Mouse (Mus musculus) macrophage (primary cell): ENCODE results near the gene Slc41a3. TPM values are rescaled to one million over a fixed set of nuclear protein-coding genes. Genes with fewer than 3 reads are reported as not detected.

ENCODE experiments used
- H3K27ac ChIP-seq: fragments of 350-480 bp; formaldehyde crosslinking; 2 replicates; pipeline ENCODE4 v1.9.0; 2021
- H3K36me3 ChIP-seq: fragments of 350-480 bp; formaldehyde crosslinking; 2 replicates; pipeline ENCODE4 v1.9.0; 2021; ENCODE audit errors: inconsistent target
- H3K4me3 ChIP-seq: fragments of 350-480 bp; formaldehyde crosslinking; 2 replicates; pipeline ENCODE4 v1.9.0; 2021; ENCODE audit errors: inconsistent target
- H3K79me2 ChIP-seq: fragments of 350-480 bp; formaldehyde crosslinking; 2 replicates; pipeline ENCODE4 v1.9.0; 2021; ENCODE audit errors: inconsistent target
- WGBS: methylation state at CpG from one replicate; pipeline ENCODE4 v1.1.7; 2026; ENCODE audit warnings: inconsistent platforms; ENCODE audit not compliant: missing documents; 5-methylcytosine and 5-hydroxymethylcytosine counted together
- polyA plus RNA-seq: library from polyadenylated mRNA; stranded (reverse); fragments of 250-400 nt; gene quantifications from 3 replicates; pipeline ENCODE4 v1.2.4, GENCODE M21; 2018; ENCODE audit warnings: inconsistent platforms

The Slc41a3 gene
- polyA plus RNA-seq, 1 experiment from 2014 or later, result 11.2 TPM

- H3K27ac ChIP-seq, result no peak overlapping the region
- no peaks in the 10 kb centered on the region for H3K36me3 ChIP-seq
- no peaks in the 10 kb centered on the region for H3K79me2 ChIP-seq
- no peak overlapping the region for H3K4me3 ChIP-seq
- 66% methylated on average over 3 of the region's 3 CpGs for WGBS
These were observed 29.2 kb upstream of the Slc41a3 start for GRCm38 (mm10) chr6:90575261-90575715.

GRCm38 (mm10) chr6:90578174-90578573 is 26.4 kb upstream of the Slc41a3 start:
- Histone ChIP-seq H3K27ac (no peak overlapping the region), H3K79me2 (no peaks in the 10 kb centered on the region), H3K36me3 (no peaks in the 10 kb centered on the region), H3K4me3 (no peak overlapping the region)
- 88% methylated on average over 3 of the region's 3 CpGs for WGBS

DNA sequence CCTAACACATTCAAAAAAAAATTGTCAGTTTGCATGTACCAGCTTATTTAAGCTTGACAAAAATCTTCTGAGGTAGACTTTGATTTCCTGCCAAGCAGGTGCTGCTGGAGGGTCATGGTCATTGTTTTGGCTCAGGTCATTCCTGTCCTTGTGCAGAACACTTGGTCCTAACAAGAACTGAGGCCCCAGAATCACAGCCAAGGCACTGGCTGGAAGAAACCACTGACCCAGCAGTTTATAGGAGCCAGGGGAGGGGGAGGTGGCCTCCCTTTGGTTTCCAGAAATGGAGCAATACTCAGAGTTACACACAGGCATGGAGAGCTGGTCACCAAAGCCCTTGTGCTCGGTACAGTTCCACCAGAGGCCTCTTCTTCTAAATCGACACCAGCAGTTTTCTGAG is 22.2 kb upstream of the Slc41a3 start:
- 86% methylated on average over 2 of the region's 2 CpGs for WGBS
- no peak overlapping the region for H3K27ac ChIP-seq
- H3K79me2 ChIP-seq, result no peaks in the 10 kb centered on the region
- no peak overlapping the region for H3K4me3 ChIP-seq
- H3K36me3 ChIP-seq, result no peaks in the 10 kb centered on the region

DNA sequence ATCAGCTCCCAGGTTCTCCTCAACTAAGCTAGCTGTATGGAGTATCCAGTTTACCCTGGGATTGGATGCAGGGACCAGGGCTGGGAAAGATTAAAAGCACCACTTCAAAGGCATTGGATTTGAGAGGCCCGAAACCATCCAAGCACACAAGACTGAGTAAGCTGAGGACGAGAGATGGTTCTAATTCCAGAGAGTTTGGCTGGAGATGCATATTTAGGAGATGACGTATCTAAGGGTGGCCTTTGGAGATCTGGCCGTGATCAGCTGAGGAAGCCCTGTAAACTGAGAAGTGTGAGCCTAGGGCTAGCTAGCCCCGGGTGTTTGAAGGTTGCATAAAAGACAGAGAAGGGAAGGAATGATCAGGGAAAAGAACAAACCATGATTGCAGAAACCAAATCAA is 16.4 kb upstream of the Slc41a3 start:
- Histone ChIP-seq H3K27ac (no peak overlapping the region), H3K36me3 (no peaks in the 10 kb centered on the region), H3K79me2 (no peaks in the 10 kb centered on the region), H3K4me3 (no peak overlapping the region)
- 92% methylated on average over 5 of the region's 5 CpGs for WGBS

DNA sequence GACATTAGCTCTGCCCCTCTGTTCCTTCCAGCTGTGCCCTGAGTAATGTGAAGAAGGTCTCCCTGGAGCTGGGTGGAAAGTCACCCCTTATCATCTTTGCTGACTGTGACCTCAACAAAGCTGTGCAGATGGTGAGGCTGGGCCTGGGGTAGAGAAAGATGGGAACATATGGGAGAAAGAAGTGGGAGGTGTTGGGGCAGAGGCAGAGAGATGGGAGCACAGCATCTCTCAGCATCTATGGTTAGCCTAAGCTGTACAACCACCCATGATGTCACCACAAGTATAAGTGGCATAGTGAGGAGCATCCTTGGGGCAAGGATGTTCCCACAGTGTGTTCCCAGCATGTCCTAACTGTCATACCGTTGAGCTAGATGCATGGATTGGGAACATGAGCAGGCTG is 13.8 kb upstream of the Slc41a3 start:
- 100% methylated on average over 1 of the region's 1 CpGs for WGBS

GRCm38 (mm10) chr6:90594972-90595371 is 9.6 kb upstream of the Slc41a3 start:
- Histone ChIP-seq H3K79me2 (no peaks in the 10 kb centered on the region), H3K27ac (no peak overlapping the region), H3K4me3 (no peak overlapping the region), H3K36me3 (no peaks in the 10 kb centered on the region)
- 100% methylated on average over 1 of the region's 1 CpGs for WGBS

More for the DNA sequence above, 13.8 kb upstream of the Slc41a3 start:
- no peaks in the 10 kb centered on the region for H3K79me2 ChIP-seq
- no peaks in the 10 kb centered on the region for H3K36me3 ChIP-seq
- H3K4me3 ChIP-seq, result no peak overlapping the region
- H3K27ac ChIP-seq, result no peak overlapping the region

DNA sequence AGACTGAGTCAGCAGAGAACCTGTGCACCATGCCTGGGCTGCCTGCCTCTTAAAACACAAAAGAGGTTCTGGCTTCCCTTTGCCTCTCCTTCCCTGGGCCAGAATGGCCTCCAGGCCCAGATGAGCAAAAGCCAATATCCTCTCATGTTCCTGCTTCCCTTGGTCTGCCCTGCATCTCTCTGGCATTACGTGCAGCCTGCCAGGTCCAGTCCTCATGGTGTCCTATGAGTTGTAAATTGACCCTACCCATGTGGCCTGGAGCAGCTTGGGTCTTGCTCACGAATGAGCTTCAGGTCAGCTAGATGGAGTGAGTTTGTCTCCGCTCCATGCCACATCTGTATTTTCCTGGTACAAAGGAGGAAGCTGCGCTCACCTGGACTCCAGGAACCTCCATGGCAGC is 7.5 kb upstream of the Slc41a3 start:
- no peak overlapping the region for H3K27ac ChIP-seq
- no peak overlapping the region for H3K4me3 ChIP-seq
- H3K36me3 ChIP-seq, result no peaks in the 10 kb centered on the region
- WGBS, result 96% methylated on average over 4 of the region's 4 CpGs
- no peaks in the 10 kb centered on the region for H3K79me2 ChIP-seq

DNA sequence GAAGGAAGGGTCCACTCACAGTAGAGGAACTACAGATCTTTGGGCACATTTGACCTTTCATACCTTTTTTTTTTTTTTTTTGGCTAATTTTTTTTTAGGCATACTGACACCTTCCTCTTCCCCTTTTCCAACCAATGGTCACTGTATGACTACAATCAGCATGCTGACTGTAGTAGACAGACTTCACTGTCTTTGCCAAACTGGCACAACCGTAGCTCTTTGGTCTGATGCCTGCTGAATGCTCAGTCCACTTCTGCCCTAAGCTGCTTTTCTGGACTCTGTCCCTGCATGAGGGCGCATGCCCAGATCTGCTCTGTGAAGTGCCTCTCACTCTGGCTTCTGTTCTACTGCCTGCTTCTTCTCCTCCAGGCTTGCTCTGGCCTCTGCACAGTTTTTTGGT is 6.9 kb upstream of the Slc41a3 start:
- 32% methylated on average over 2 of the region's 2 CpGs for WGBS
- no peaks in the 10 kb centered on the region for H3K36me3 ChIP-seq
- H3K79me2 ChIP-seq, result no peaks in the 10 kb centered on the region
- no peak overlapping the region for H3K27ac ChIP-seq
- no peak overlapping the region for H3K4me3 ChIP-seq

DNA sequence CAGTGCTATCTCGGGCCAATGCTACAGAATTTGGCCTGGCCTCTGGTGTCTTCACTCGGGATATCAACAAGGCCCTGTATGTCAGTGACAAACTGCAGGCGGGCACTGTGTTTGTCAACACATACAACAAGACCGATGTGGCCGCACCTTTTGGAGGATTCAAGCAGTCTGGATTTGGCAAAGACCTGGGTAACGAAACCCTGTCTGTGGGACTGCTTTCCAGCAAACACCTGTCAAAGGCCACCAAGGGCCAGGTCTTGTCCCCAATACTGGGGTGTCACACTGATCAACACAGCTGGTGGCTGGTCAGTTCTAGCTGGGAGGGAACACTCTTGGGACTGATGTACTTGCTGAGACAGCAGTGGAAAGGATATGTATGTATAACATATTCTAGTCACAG is 6.3 kb upstream of the Slc41a3 start:
- no peaks in the 10 kb centered on the region for H3K36me3 ChIP-seq
- no peaks in the 10 kb centered on the region for H3K79me2 ChIP-seq
- WGBS, result 92% methylated on average over 6 of the region's 6 CpGs
- H3K4me3 ChIP-seq, result no peak overlapping the region
- H3K27ac ChIP-seq, result no peak overlapping the region

- H3K36me3 ChIP-seq, result no peaks in the 10 kb centered on the region
- WGBS, result 82% methylated on average over 4 of the region's 4 CpGs
- H3K4me3 ChIP-seq, result no peak overlapping the region
- H3K79me2 ChIP-seq, result no peaks in the 10 kb centered on the region
- no peak overlapping the region for H3K27ac ChIP-seq
These were observed 4.2 kb upstream of the Slc41a3 start for GRCm38 (mm10) chr6:90600351-90600750.

GRCm38 (mm10) chr6:90601736-90602135 is 2.8 kb upstream of the Slc41a3 start:
- Histone ChIP-seq H3K36me3 (no peaks in the 10 kb centered on the region), H3K4me3 (no peak overlapping the region), H3K79me2 (no peaks in the 10 kb centered on the region), H3K27ac (no peak overlapping the region)
- WGBS, result 86% methylated on average over 7 of the region's 7 CpGs

DNA sequence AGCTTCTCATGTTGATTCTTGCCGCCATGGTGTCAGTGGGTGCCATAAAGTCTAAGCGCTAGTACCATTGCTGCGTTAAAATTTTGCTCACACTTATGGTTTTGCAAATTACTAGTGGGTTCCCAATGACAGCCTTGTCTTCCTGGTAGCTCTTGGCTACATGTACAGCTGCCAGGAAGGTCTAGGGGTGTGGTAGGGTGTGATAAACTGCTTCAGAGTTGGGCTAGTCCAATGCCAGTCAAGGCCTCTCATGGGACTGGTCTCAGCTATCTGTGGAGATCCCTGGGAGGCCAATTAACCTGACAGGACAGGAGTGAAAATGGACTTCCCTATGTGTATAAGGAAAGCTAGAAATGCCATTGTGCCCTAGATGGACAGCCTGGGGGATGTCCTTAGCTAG is 2.2 kb upstream of the Slc41a3 start:
- Histone ChIP-seq H3K4me3 (no peak overlapping the region), H3K79me2 (no peaks in the 10 kb centered on the region), H3K27ac (no peak overlapping the region), H3K36me3 (no peaks in the 10 kb centered on the region)
- 98% methylated on average over 3 of the region's 3 CpGs for WGBS

DNA sequence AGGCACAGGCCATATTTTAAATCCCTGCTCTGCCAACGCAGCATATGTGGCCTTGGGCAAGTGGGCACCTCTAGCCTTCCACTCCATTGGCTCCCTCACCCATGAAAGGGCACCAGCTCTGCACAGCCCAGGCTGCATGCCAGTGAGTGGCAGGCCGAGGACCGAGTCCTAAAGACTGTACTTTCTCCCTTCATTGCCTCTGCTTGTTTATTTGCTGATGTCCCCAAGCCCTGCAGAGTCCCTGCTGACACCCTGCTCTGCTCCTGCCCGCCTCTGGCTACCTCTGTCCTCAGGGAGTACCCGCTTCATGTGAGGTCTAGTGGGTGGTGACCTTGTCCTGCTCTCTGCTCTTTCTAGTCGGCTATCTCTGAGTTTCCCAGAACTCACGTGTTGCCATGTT is 1.4 kb upstream of the Slc41a3 start:
- Histone ChIP-seq H3K79me2 (no peaks in the 10 kb centered on the region), H3K4me3 (no peak overlapping the region), H3K27ac (no peak overlapping the region), H3K36me3 (no peaks in the 10 kb centered on the region)
- WGBS, result 91% methylated on average over 7 of the region's 7 CpGs

GRCm38 (mm10) chr6:90604130-90604529 is 395 bp upstream of the Slc41a3 start:
- Histone ChIP-seq H3K36me3 (no peaks in the 10 kb centered on the region), H3K79me2 (no peaks in the 10 kb centered on the region), H3K4me3 (no peak overlapping the region), H3K27ac (no peak overlapping the region)
- 70% methylated on average over 3 of the region's 3 CpGs for WGBS

DNA sequence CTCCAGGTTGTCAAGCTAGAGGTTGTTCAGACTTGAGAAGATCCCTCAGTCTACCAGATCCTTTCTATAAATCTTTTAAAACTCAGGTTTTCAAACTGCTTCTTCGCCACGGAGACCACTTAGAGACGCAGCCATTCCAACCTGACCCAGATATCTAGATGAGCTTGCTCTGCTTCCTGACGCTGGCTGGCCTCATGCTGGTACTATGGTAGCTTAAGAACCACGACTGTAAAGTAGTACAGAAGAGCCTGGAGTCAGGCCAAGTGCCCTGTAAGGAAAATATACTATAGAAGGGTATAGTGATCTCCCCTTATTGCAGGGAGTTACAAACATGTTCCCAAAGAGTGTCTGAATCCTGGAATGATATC is 757 bp downstream of the Slc41a3 start:
- Histone ChIP-seq H3K4me3 (peak overlapping the region; percentile 54), H3K36me3 (no peaks in the 10 kb centered on the region), H3K27ac (peak overlapping the region; percentile 40), H3K79me2 (no peaks in the 10 kb centered on the region)
- WGBS, result 27% methylated on average over 5 of the region's 5 CpGs

DNA sequence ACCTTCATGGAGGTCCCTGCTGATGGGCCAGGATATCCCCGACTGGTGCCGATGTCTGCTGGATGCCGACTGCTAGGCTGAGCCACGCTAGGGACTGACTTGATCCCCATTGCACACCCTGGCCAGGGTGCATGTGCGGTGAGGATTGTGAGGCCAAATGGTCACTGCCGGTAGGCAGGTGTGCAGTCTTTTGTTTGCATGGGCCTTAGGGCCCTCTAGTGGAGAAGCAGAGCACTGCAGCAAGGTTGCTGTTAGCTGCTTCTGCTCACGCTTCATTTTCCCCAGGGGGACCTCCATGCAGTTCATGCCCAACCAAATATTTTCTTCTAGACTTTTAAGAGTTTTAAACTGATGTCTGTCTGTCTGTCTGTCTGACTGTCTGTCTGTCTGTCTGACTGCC is 2.0 kb downstream of the Slc41a3 start:
- Histone ChIP-seq H3K4me3 (no peak overlapping the region), H3K27ac (no peak overlapping the region)
- 38% methylated on average over 7 of the region's 7 CpGs for WGBS

More for the DNA sequence above, 2.0 kb downstream of the Slc41a3 start:
- H3K79me2 ChIP-seq, result no peaks in the 10 kb centered on the region
- no peaks in the 10 kb centered on the region for H3K36me3 ChIP-seq
